Mouse (Mus musculus) T-cell, adult 2 months (primary cell): ENCODE data around the gene Kif17.

ENCODE experiments used
- DNase-seq: peaks from one replicate; pipeline ENCODE4 v3.0.0; 2022; ENCODE audit warnings: low spot score

Gene Kif17

GRCm38 (mm10) chr4:138250088-138250960 is at the start of gene Kif17, which contains the start of gene Sh2d5:
Gene Kif17 (plus strand): TSS chr4:138250435.
Gene Sh2d5 (plus strand): TSS chr4:138250403.
- peak; percentile 67 for DNase-seq

DNA sequence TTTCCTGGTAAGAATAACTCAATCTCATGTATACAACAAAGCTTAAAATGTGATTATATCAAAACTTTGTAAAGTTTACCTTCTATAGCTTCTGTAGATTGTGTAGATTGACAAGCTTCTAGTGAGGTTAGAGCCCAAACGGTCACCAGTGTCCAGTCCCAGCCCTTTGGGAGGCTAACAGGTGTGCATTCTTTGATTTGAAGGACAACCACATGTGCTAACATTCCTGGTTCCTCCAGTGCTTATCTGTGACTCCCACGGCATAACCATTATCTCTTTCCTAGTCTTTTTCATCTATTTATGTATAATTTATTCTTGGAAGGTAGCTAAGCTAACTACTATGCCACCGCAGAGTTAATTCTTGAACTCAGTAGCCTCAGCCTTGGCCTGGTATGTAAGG is 49.5 kb upstream of the Kif17 start:
- no peak for DNase-seq

DNA sequence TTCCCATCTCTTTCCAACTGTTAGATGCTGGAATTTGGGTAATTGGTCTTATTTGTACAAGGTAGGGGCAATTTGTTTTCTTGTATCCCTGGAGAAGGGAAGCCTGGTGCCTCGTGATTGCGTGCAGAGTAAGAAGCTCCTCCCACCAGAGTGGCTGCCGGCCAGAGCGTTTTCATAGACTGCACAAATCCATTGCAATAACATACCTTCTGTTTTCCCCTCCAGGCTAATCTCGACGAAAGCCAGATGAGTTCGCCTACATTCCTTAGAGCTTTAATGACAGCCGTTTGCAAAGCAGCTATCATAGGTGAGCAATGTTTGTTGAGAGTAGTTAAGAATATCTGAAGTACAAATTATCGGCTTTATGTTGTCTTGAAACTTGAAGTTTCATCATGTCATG is 48.5 kb upstream of the Kif17 start:
- no peak for DNase-seq

GRCm38 (mm10) chr4:138210116-138210515 is 40.1 kb upstream of the Kif17 start:
- no peak for DNase-seq

- DNase-seq = no peak
Measured at GRCm38 (mm10) chr4:138213861-138214260, 36.4 kb upstream of the Kif17 start.

DNA sequence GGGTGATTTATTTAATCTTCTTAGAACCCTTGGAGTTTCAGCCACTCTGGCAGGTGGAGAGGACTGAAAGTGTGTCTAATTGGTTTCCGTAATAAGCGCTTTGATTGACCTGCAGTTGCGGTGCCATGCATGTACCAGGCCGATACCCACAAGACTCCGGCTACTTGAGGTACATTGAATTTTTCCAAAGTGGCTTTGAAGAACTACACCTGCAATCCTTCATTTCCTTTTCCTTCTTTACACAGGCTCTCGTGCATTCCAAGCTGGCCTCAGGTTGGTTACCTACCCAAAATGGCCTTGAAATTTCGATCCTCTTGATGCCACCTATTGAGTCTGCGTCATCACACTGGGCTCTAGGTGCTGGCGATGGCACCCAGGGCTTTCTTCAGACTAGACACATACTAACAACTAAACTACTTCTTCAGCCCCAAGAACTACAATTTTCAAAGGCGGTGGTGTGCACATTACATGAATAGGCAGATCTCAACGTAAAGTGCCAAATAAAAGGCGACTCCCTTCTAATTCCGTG is 34.5 kb upstream of the Kif17 start:
- DNase-seq = no peak

- DNase-seq = peak; percentile 70
Measured at GRCm38 (mm10) chr4:138216200-138216890, 33.9 kb upstream of the Kif17 start, which contains the start of gene Hp1bp3. Gene Hp1bp3 (plus strand): TSS chr4:138216296.

- peak; percentile 98 for DNase-seq
Measured at GRCm38 (mm10) chr4:138216891-138217392, 33.3 kb upstream of the Kif17 start.

DNA sequence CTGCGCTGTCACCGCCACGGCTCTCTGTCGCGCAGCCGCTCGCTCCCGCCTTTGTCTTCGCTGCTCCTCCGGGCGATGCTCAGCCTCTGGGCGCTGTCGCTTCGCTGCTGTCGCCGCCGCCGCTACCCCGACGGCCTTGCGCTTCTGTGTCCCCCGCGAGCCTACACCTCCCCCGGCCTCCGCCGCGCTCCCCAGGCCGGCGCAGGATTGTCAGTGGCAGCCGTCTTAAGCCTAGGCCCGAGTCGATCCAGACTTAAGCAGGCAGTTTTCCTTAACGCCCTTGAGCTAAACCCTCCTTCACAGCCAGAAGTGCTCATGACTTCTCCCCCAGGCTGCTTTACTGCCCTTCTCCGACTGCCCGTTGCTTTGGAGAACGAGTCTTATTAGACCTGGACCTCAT is 32.8 kb upstream of the Kif17 start:
- DNase-seq = no peak

- DNase-seq = no peak
Measured at GRCm38 (mm10) chr4:138217951-138218685, 32.1 kb upstream of the Kif17 start.

DNA sequence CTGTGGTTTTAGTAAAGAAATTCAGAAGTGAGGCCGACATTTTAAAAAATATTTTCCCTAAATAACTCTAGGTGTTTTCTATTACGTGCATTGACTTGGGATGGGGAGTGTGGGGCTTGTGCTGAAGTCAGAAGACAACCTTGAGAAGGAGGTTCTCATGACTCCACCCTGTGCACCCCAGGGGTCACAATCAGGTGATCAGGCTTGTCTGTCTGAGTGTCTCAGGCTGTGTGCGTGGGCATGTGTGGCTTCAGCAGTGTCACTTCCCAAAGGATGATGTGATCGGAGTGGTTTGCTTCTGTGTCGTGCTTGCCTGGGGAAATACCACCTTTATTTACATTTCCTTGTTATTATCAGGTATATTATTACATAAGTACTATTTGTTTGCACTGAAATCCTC is 30.9 kb upstream of the Kif17 start:
- DNase-seq = no peak

- DNase-seq = no peak
Measured at GRCm38 (mm10) chr4:138220761-138221160, 29.5 kb upstream of the Kif17 start.

DNA sequence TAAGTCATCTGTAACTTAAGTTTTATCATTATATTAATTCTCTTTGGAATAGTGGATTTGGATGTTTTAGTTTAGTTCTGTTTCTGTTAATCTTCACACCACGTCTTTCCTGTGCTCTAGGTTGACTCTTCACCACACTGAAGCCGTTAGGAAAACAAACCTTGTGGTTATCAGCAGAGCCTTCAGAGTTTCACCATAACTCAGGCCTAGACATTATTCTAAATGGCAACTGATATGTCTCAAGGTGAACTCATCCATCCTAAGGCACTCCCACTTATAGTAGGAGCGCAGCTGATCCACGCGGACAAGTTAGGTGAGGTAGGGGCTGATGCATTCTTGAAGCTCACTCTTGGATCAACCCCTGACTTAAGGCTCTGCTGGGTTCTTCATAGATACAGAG is 28.8 kb upstream of the Kif17 start:
- no peak for DNase-seq

- peak; percentile 44 for DNase-seq
Measured at GRCm38 (mm10) chr4:138222396-138222795, 27.8 kb upstream of the Kif17 start.

GRCm38 (mm10) chr4:138223623-138224022 is 26.6 kb upstream of the Kif17 start:
- DNase-seq = peak; percentile 32

- DNase-seq = no peak
Measured at GRCm38 (mm10) chr4:138246756-138247665, 3.2 kb upstream of the Kif17 start.

GRCm38 (mm10) chr4:138251819-138252218 is 1.6 kb downstream of the Kif17 start:
- DNase-seq = peak; percentile 27

DNA sequence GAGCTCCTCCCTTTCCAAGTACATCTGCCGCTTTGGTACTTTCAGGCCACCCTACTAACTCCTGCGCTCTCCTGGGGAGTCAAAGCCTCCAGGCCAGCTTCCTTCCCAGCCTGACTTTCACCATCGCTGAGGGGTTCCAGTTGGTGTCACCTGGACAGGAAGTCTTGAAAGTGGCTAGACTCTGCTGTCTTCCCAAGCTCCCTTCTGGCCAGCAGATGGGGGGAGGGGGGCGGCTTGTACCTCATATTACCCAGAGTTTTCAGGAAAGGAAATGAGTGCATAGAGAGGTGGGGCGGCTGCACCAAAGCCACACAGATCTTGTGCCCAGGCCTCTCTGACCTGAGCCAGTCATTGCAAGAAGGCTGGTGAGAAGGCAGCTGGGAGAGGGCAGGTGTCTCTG is 2.0 kb downstream of the Kif17 start:
- no peak for DNase-seq

DNA sequence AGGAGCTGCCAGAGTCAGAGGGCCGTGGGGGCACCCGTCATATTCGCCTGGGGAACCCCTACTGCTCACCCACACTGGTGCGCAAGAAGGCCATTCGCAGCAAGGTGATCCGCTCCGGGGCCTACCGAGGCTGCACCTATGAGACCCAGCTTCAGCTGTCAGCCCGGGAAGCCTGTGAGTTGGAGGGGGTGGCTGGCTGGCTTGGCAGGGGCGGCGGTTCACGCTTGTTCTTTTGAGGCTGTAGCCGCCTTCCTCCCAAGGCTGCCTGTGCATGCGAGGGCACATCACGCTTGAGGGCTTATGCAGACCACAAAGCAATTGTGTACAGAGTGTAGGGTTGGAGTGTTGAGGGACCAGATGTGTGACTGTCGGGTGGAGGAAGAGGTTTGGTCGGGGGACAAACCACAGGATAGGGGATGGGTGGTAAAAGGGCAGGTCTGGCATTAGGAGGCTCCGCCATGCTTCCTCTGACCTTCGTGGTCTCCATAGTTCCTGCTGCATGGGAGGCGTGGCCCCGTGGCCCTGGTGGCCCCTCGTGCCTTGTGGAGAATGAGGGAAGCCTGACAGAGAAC is 7.0 kb downstream of the Kif17 start:
- peak; percentile 31 for DNase-seq

GRCm38 (mm10) chr4:138258663-138259062 is 8.4 kb downstream of the Kif17 start:
- DNase-seq = no peak

GRCm38 (mm10) chr4:138259482-138259881 is 9.2 kb downstream of the Kif17 start:
- no peak for DNase-seq
